In genomic region chr15:24513926-24514325, GRCm38 (mm10) we compare ENCODE assay signal across 30 mouse cellular contexts.
"Had no signal": no experiment of that assay in that cellular context is flagged by ENCODE, and none has a peak within 500 bp of the region (broad histone marks: within the 10 kb centered on the region; RNA-seq: fewer than 3 reads in every experiment).

No protein-coding gene starts in this region.

- H3K36me3 ChIP-seq: heart, embryonic 10.5 days; heart, embryonic 12.5 days; heart, embryonic 13.5 days; heart, embryonic 15.5 days; hindbrain, embryonic 10.5 days; hindbrain, embryonic 12.5 days; hindbrain, embryonic 13.5 days; hindbrain, embryonic 15.5 days; intestine, embryonic 15.5 days; kidney, embryonic 15.5 days had no signal

- DNase-seq: heart, postnatal 10 days; heart, postnatal 14 days; heart, postnatal 36 days; heart, postnatal 4 days; kidney, adult 11 months; kidney, adult 18-20 months; kidney, adult 8-10 months; kidney, adult 9 months; kidney, postnatal 10 days; kidney, postnatal 14 days; kidney, postnatal 25 days; kidney, postnatal 36 days; kidney, postnatal 4 days; layer of hippocampus, adult 9-11 months; layer of hippocampus, postnatal 36 days had no signal

- H3K4me1 ChIP-seq: heart, embryonic 10.5 days; heart, embryonic 12.5 days; heart, embryonic 13.5 days; heart, embryonic 15.5 days; hindbrain, embryonic 10.5 days; hindbrain, embryonic 12.5 days; hindbrain, embryonic 13.5 days; hindbrain, embryonic 15.5 days; intestine, embryonic 15.5 days; kidney, embryonic 15.5 days had no signal

- H3K4me3 ChIP-seq: heart, embryonic 10.5 days; heart, embryonic 12.5 days; heart, embryonic 13.5 days; heart, embryonic 15.5 days; hindbrain, embryonic 10.5 days; hindbrain, embryonic 12.5 days; hindbrain, embryonic 13.5 days; hindbrain, embryonic 15.5 days; intestine, embryonic 15.5 days; kidney, embryonic 15.5 days; layer of hippocampus, adult 2 months; left cerebral cortex, adult 2 months had no signal

- H3K9me3 ChIP-seq: heart, embryonic 10.5 days; heart, embryonic 12.5 days; heart, embryonic 13.5 days; heart, embryonic 15.5 days; hindbrain, embryonic 10.5 days; hindbrain, embryonic 12.5 days; hindbrain, embryonic 13.5 days; hindbrain, embryonic 15.5 days; intestine, embryonic 15.5 days; kidney, embryonic 15.5 days had no signal

- H3K27me3 ChIP-seq: heart, embryonic 12.5 days; heart, embryonic 13.5 days; heart, embryonic 15.5 days; hindbrain, embryonic 12.5 days; hindbrain, embryonic 13.5 days; hindbrain, embryonic 15.5 days; intestine, embryonic 15.5 days; kidney, embryonic 15.5 days had no signal

- H3K9ac ChIP-seq: heart, embryonic 12.5 days; heart, embryonic 13.5 days; heart, embryonic 15.5 days; hindbrain, embryonic 12.5 days; hindbrain, embryonic 13.5 days; hindbrain, embryonic 14.5 days; hindbrain, embryonic 15.5 days; intestine, embryonic 15.5 days; kidney, embryonic 15.5 days had no signal

- H3K27ac ChIP-seq: heart, embryonic 10.5 days; heart, embryonic 13.5 days; heart, embryonic 15.5 days; hindbrain, embryonic 10.5 days; hindbrain, embryonic 12.5 days; hindbrain, embryonic 13.5 days; hindbrain, embryonic 14.5 days; hindbrain, embryonic 15.5 days; hindbrain, postnatal 0 days; intestine, embryonic 15.5 days; kidney, embryonic 15.5 days; kidney, postnatal 0 days; layer of hippocampus, adult 2 months; left cerebral cortex, adult 2 months had no signal
